In genomic region chr12:71049596-71050265, GRCm38 (mm10) we compare ENCODE assay signal across 10 mouse cellular contexts. TPM values are rescaled to one million over a fixed set of nuclear protein-coding genes. Genes with fewer than 3 reads are reported as not detected.
A peak's percentile ranks its signal among the peaks of the same experiment; 100 is the strongest.
DNase-seq lines count a peak whose midpoint lies in the region; ATAC-seq and TF ChIP-seq lines count a peak whose summit lies in the region.
"Had no signal": no experiment of that assay in that cellular context is flagged by ENCODE, and none has a peak within 500 bp of the region (broad histone marks: within the 10 kb centered on the region; RNA-seq: fewer than 3 reads in every experiment).

No protein-coding gene starts in this region.

- ATAC-seq in lung, postnatal 0 days = no peak
- no peak for ATAC-seq in forebrain, embryonic 12.5 days (ENCODE audit: low FRiP score)
- no peak for ATAC-seq in midbrain, embryonic 15.5 days (replicated peaks)

- peaks cover 14% of the 10 kb centered on the region for H3K36me3 ChIP-seq in lung, postnatal 0 days (ENCODE audit: insufficient read depth, low read length)
- H3K36me3 ChIP-seq in forebrain, embryonic 12.5 days (replicated peaks) = peaks cover 13% of the 10 kb centered on the region
- H3K36me3 ChIP-seq in midbrain, embryonic 15.5 days (replicated peaks) = peaks cover 7% of the 10 kb centered on the region

- H3K9me3 ChIP-seq in lung, postnatal 0 days (ENCODE audit: low read length) = no peaks in the 10 kb centered on the region
- H3K9me3 ChIP-seq in forebrain, embryonic 12.5 days = no peaks in the 10 kb centered on the region
- no peaks in the 10 kb centered on the region for H3K9me3 ChIP-seq in midbrain, embryonic 15.5 days
- H3K9me3 ChIP-seq: liver, embryonic 13.5 days had no signal

- H3K4me1 ChIP-seq in lung, postnatal 0 days (ENCODE audit: insufficient read depth, low read depth, low read length) = no peaks in the 10 kb centered on the region
- H3K4me1 ChIP-seq in forebrain, embryonic 12.5 days = peaks cover 32% of the 10 kb centered on the region
- H3K4me1 ChIP-seq in midbrain, embryonic 15.5 days = peaks cover 36% of the 10 kb centered on the region

- no peak for TF ChIP-seq EP300 in lung, postnatal 0 days (IDR thresholded peaks at IDR 0.05)

- no peak overlapping the region for H3K4me3 ChIP-seq in lung, postnatal 0 days (ENCODE audit: low read depth, low read length)
- peak overlapping the region; percentile 30 for H3K4me3 ChIP-seq in forebrain, embryonic 12.5 days (replicated peaks)
- peak overlapping the region; percentile 49 for H3K4me3 ChIP-seq in midbrain, embryonic 15.5 days
- H3K4me3 ChIP-seq: liver, embryonic 13.5 days had no signal

- H3K27me3 ChIP-seq in lung, postnatal 0 days (replicated peaks; ENCODE audit: insufficient read depth, low read length) = no peaks in the 10 kb centered on the region
- H3K27me3 ChIP-seq in forebrain, embryonic 12.5 days = no peaks in the 10 kb centered on the region
- no peaks in the 10 kb centered on the region for H3K27me3 ChIP-seq in midbrain, embryonic 15.5 days (replicated peaks)
- H3K27me3 ChIP-seq: liver, embryonic 13.5 days had no signal

- H3K4me2 ChIP-seq in lung, postnatal 0 days (replicated peaks; ENCODE audit: low read depth, low read length) = no peak overlapping the region
- H3K4me2 ChIP-seq in forebrain, embryonic 12.5 days = peak overlapping the region; percentile 50
- H3K4me2 ChIP-seq in midbrain, embryonic 15.5 days = peak overlapping the region; percentile 65
- H3K4me2 ChIP-seq: liver, embryonic 13.5 days had no signal

- WGBS in lung, postnatal 0 days = 75% methylated on average over 10 of the region's 10 CpGs
- 75% methylated on average over 10 of the region's 10 CpGs for WGBS in forebrain, embryonic 12.5 days
- WGBS in midbrain, embryonic 15.5 days = 69% methylated on average over 10 of the region's 10 CpGs

- TF ChIP-seq CTCF in lung, postnatal 0 days (IDR thresholded peaks at IDR 0.05) = no peak

- peak; percentile 28 to 29 for DNase-seq in heart, adult 18-20 months
- no peak for DNase-seq in heart, adult 9 months (ENCODE audit: low spot score in 2 of 2)
- peak; percentile 17 for DNase-seq in lung, postnatal 0 days (ENCODE audit: low spot score)
- DNase-seq in lung, postnatal 10 days = no peak
- no peak for DNase-seq in T-cell, adult 2 months (ENCODE audit: low spot score)
- DNase-seq in kidney, adult 8-10 months = no peak
- DNase-seq: adrenal gland, postnatal 25 days; liver, embryonic 13.5 days had no signal

- H3K27ac ChIP-seq in lung, postnatal 0 days (ENCODE audit: low read length) = 0 out of 2 replicates have a peak overlapping the region, but pooled peaks have one; percentile 10
- H3K27ac ChIP-seq in forebrain, embryonic 12.5 days = peak overlapping the region; percentile 97
- H3K27ac ChIP-seq in midbrain, embryonic 15.5 days = peak overlapping the region; percentile 93
- H3K27ac ChIP-seq: liver, embryonic 13.5 days had no signal

- no peak overlapping the region for H3K9ac ChIP-seq in lung, postnatal 0 days (replicated peaks; ENCODE audit: low read depth)
- H3K9ac ChIP-seq in forebrain, embryonic 12.5 days = peak overlapping the region; percentile 40; the same call in 1 of the 2 replicates
- H3K9ac ChIP-seq in midbrain, embryonic 15.5 days = peak overlapping the region; percentile 43
- H3K9ac ChIP-seq: liver, embryonic 13.5 days had no signal

RNA-seq across cellular contexts. Expression of gene Arid4a, which starts 33.9 kb away (rescaled TPM):
- 10 to 100 TPM; 11.1 to 12.2 TPM for total RNA-seq in heart, adult 18-20 months (2021)
- polyA plus RNA-seq in lung, postnatal 0 days (2015; fragmentation: Nextera tagmentation; extraction: Ambion mirVana) = 42.9 and 45.1 TPM in 2 replicates
- polyA plus RNA-seq in forebrain, embryonic 12.5 days (2016; fragmentation: Nextera tagmentation; extraction: Ambion mirVana) = 41.1 and 41.5 TPM in 2 replicates
- polyA plus RNA-seq in midbrain, embryonic 15.5 days (2015; fragmentation: Nextera tagmentation; extraction: Ambion mirVana) = 43.9 and 45.3 TPM in 2 replicates

Comparison
In these comparisons a context has a peak if more than half of its experiments do, and no peak if none do; other contexts are left out.
1. DNase-seq: peak in heart, adult 18-20 months (2 of 2) and lung, postnatal 0 days (single experiment); none in heart, adult 9 months (0 of 2), lung, postnatal 10 days (single experiment), T-cell, adult 2 months (single experiment) and kidney, adult 8-10 months (0 of 2).
2. H3K27ac ChIP-seq: peak in every context shown above with its lines; median percentile 97 in forebrain, embryonic 12.5 days; 93 in midbrain, embryonic 15.5 days; 10 in lung, postnatal 0 days.